Mouse (Mus musculus) CD4-positive, CD25-positive, alpha-beta regulatory T cell (primary cell): ENCODE results near the gene Svs2. TPM values are rescaled to one million over a fixed set of nuclear protein-coding genes. Genes with fewer than 3 reads are reported as not detected.

Source experiments
- polyA plus RNA-seq: library from polyadenylated mRNA; unstranded; fragments of 100-300 nt; shearing (Covaris generic); gene quantifications from one replicate; pipeline ENCODE4 v1.2.1, GENCODE M21; 2017

The Svs2 gene
- not detected for polyA plus RNA-seq

GRCm38 (mm10) chr2:164238366-164238765 lies at the start of gene Svs2:
Gene Svs2 (minus strand): TSS chr2:164238466.

DNA sequence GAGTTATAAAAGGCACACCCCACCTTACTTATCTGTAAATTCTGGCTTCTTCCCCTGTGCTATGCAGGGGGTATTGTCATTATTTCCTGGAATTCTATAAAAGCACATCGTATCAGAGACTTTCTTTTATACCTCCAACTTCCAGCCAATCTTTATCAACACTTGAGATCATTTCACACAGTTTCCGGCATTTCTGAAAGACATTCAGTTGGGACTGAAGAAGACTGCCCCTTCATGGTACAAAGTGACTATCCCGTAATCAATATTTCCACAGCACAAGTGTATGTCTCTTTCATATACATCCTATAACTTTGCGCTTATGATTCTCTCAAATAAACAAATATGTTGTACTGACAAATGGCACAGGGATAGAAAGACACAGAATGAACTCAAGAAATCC lies 40.1 kb upstream of the Svs2 start, which contains the start of gene Svs4:
TSS of gene Svs4 (minus strand) at position 101 of the 400 bp plus-strand sequence.

DNA sequence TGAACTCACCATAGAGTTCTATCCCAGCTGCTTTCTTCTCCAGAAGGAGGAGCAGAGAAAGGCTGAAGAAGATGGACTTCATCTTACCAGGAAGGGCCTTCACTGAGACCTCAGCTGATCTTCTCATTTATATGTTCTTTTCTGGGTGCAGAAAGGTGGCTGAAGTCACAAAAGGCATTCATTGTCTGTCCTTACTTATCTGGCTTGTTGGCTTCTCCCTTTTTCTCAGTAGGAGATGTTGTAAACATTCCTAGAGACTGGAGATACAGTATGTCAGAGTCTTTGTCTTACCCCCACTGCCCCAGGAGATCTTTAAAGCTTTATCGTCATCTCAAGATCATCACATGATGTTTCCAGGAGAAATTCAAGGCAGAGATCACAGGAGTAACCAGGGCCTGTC lies 18.3 kb upstream of the Svs2 start, which contains the start of gene Svs3b:
TSS of gene Svs3b (minus strand) at position 101 of the 400 bp plus-strand sequence.

DNA sequence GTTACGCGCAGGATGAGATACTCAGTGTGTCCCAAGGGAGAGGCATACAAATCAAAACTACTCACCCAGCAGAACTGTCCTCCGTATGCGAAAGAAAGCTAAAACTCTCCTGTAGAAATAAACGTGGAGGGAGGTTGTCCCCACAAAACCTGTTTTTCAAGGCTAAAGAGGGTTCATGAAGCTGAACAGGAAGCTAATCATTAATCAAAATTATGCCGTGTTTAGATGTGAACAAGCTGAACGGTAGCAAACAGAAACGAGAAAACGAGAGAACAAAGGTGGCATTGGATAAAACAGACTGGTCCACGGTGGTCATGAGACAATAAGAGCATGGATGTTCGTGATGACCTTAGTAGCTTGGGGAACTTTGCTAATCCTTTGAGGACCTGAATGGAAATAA lies 16.7 kb downstream of the Svs2 start, which contains the start of gene Wfdc15b:
TSS of gene Wfdc15b (minus strand) at position 139 of the 400 bp plus-strand sequence.

GRCm38 (mm10) chr2:164199626-164200327 lies 38.5 kb downstream of the Svs2 start, which contains the start of gene Wfdc15a:
Gene Wfdc15a (minus strand): TSS chr2:164200130.

DNA sequence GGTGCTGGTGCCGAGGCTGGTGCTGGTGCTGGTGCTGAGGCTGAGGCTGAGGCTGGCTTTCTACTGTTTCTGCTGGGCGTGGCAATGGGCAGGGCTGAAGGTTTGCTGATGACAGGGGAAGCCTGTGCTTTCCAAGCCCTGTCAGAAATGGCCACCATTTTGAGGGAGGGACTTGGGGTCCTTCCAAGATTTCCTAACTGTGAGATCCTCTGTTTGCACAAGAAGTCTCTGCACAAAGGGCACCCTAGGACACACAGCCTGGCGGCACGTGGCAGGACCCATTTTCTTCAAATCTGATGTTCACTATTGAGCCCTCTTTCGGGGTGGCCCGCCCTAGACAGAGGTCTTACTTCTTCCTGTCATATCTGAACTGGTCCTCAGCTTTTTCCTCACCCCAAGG lies 47.7 kb downstream of the Svs2 start, which contains the start of gene Wfdc12:
TSS of gene Wfdc12 (minus strand) at position 33 of the 400 bp plus-strand sequence.

Other genes with a start within 250 kb of the Svs2 start
- 210 TPM for gene Ywhab, start 243.5 kb downstream of the Svs2 start, polyA plus RNA-seq
- gene Pabpc1l, start 213.0 kb downstream of the Svs2 start, polyA plus RNA-seq: 1.2 TPM
- gene Stk4, start 168.1 kb downstream of the Svs2 start, polyA plus RNA-seq: 213 TPM
- gene Tomm34, start 167.3 kb downstream of the Svs2 start, polyA plus RNA-seq: 144 TPM
- gene Kcns1, start 67.4 kb downstream of the Svs2 start, polyA plus RNA-seq: 0.06 TPM
- gene Wfdc5, start 55.7 kb downstream of the Svs2 start, polyA plus RNA-seq: not detected
- not detected for gene Wfdc12, start 47.9 kb downstream of the Svs2 start, polyA plus RNA-seq
- gene Wfdc15a, start 38.3 kb downstream of the Svs2 start, polyA plus RNA-seq: not detected
- gene Wfdc15b, start 16.8 kb downstream of the Svs2 start, polyA plus RNA-seq: not detected
- not detected for gene Svs3b, start 18.2 kb upstream of the Svs2 start, polyA plus RNA-seq
- not detected for gene Svs4, start 40.0 kb upstream of the Svs2 start, polyA plus RNA-seq
- not detected for gene Svs3a, start 50.8 kb upstream of the Svs2 start, polyA plus RNA-seq
- gene Svs6, start 78.3 kb upstream of the Svs2 start, polyA plus RNA-seq: not detected
- gene Svs5, start 94.3 kb upstream of the Svs2 start, polyA plus RNA-seq: not detected
- 4.8 TPM for gene Slpi, start 150.6 kb upstream of the Svs2 start, polyA plus RNA-seq
- not detected for gene Rbpjl, start 164.7 kb upstream of the Svs2 start, polyA plus RNA-seq
- gene Matn4, start 166.7 kb upstream of the Svs2 start, polyA plus RNA-seq: not detected
- 17.7 TPM for gene Sdc4, start 205.4 kb upstream of the Svs2 start, polyA plus RNA-seq
- 97.5 TPM for gene Sys1, start 218.5 kb upstream of the Svs2 start, polyA plus RNA-seq
- gene Gm20458, start 222.5 kb upstream of the Svs2 start, polyA plus RNA-seq: 14.2 TPM
- gene Trp53tg5, start 235.3 kb upstream of the Svs2 start, polyA plus RNA-seq: 0.25 TPM
- gene Dbndd2, start 247.6 kb upstream of the Svs2 start, polyA plus RNA-seq: 2.7 TPM